Mouse (Mus musculus) myocyte (in vitro differentiated cells): ENCODE results near the gene Gan.

Experiments used
- MYOG ChIP-seq, 3 experiments: IDR thresholded peaks; one replicate each; pipeline ENCODE4 v1.6.1; 2011; ENCODE audit warnings: control low read depth in 2 of 3, low read depth in 2 of 3, mild to moderate bottlenecking in 2 of 3; ENCODE audit not compliant: insufficient read length in 2 of 3, control insufficient read depth in 1 of 3, insufficient read depth in 1 of 3
- POLR2A ChIP-seq: IDR thresholded peaks from one replicate; pipeline ENCODE4 v1.6.1; 2011; ENCODE audit warnings: low read depth, mild to moderate bottlenecking, control low read depth, moderate library complexity; ENCODE audit not compliant: insufficient read length
- POLR2AphosphoS2 ChIP-seq: IDR thresholded peaks from one replicate; pipeline ENCODE4 v1.6.1; 2011; ENCODE audit warnings: low read depth, control low read depth; ENCODE audit not compliant: insufficient read length

GRCm38 (mm10) chr8:117201221-117202017 lies 43.5 kb downstream of the Gan start:
- TF ChIP-seq POLR2A = no peak
- no peak for TF ChIP-seq POLR2AphosphoS2
- TF ChIP-seq MYOG (IDR thresholded peaks at IDR 0.05; ENCODE audit: control insufficient read depth in 1 of 3, insufficient read depth in 1 of 3, insufficient read length in 2 of 3, low read depth in 2 of 3) = no peak
